Mouse (Mus musculus): Measurements from ENCODE around the gene Tsc22d4.

DNA sequence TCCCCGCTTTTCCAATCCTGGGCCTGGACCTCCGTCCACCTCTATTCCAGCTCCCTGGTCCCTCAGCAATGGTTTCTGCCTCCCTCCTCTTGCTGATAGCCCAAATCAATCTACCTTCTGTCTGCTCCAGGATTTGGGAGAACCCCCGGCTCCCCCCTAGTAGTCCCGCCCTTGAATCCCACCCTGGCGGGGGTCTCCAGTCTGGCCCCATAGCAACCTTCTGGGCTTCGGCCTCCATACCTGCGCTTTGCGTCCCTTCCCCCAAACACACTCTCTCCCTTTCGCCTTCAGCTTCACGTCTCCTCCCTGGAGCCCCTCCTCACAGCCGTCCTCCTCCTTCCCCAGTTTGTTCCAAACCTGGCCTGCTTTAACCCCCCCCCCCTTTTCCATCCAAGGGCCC lies 5.0 kb upstream of the Tsc22d4 start:
- TF ChIP-seq CTCF (IDR thresholded peaks at IDR 0.05; ENCODE audit: borderline replicate concordance, insufficient read depth, low read depth, low read length) (no peak), POLR2A (IDR thresholded peaks at IDR 0.05; ENCODE audit: borderline replicate concordance, insufficient read depth, low read length) (no peak)

Measured in cerebellum, adult 2 months (tissue).